Mouse (Mus musculus) lung, adult 2 months (tissue): ENCODE data around the gene Cox7a2. TPM values are rescaled to one million over a fixed set of nuclear protein-coding genes. Genes with fewer than 3 reads are reported as not detected.

Experiments
- DNase-seq: peaks from one replicate; pipeline ENCODE4 v3.0.0; 2022
- H3K4me1 ChIP-seq: fragments of 200-500 bp; 2 replicates; pipeline ENCODE4 v1.6.1; 2011; ENCODE audit warnings: low read length; ENCODE audit not compliant: control insufficient read depth, insufficient read depth
- H3K4me3 ChIP-seq: fragments of 200-500 bp; replicated peaks from 2 replicates; pipeline ENCODE3; 2011; ENCODE audit warnings: low read depth, mild to moderate bottlenecking, control low read depth, low read length; ENCODE audit errors: extremely low read depth
- CTCF ChIP-seq: fragments of 200-500 bp; IDR thresholded peaks from 2 replicates; pipeline ENCODE4 v1.5.1; 2011; ENCODE audit warnings: mild to moderate bottlenecking, low read length, control low read depth; ENCODE audit not compliant: insufficient read depth
- POLR2A ChIP-seq: fragments of 200-500 bp; IDR thresholded peaks from 2 replicates; pipeline ENCODE4 v1.6.1; 2011; ENCODE audit warnings: low read depth, mild to moderate bottlenecking, control low read depth, low read length, borderline replicate concordance; ENCODE audit errors: extremely low read depth
- WGBS: fragments of 180-500 bp; shearing (Covaris S2); methylation state at CpG from one replicate; pipeline ENCODE4 v1.1.7; 2018; 5-methylcytosine and 5-hydroxymethylcytosine counted together
- polyA plus RNA-seq: library from polyadenylated mRNA; depleted of rRNA; stranded (reverse); fragments of >200 nt; gene quantifications from 2 replicates; pipeline ENCODE4 v1.2.3, GENCODE M21; 2012; rRNA removed

Cox7a2 gene
- polyA plus RNA-seq = 76.1 and 102 TPM in 2 replicates

GRCm38 (mm10) chr9:79759385-79760005 lies at the start of gene Cox7a2:
Gene Cox7a2, minus strand, starts transcription at chr9:79759878.
- TF ChIP-seq CTCF (no peak), POLR2A (peak; percentile 73; the same call in 1 of the 2 replicates)
- DNase-seq = peak; percentile 93
- WGBS = under 1% methylated on average over 49 of the region's 49 CpGs
- Histone ChIP-seq H3K4me3 (peak within 1 kb of the TSS; percentile 89), H3K4me1 (peaks cover 2% of the 10 kb centered on the region; the same call in 1 of the 2 replicates)

GRCm38 (mm10) chr9:79809411-79809810 lies 49.7 kb upstream of the Cox7a2 start:
- 38% methylated on average over 6 of the region's 6 CpGs for WGBS
- H3K4me1 ChIP-seq = peaks cover 3% of the 10 kb centered on the region
- TF ChIP-seq CTCF (no peak), POLR2A (no peak)
- no peak for DNase-seq
- H3K4me3 ChIP-seq = no peak overlapping the region

DNA sequence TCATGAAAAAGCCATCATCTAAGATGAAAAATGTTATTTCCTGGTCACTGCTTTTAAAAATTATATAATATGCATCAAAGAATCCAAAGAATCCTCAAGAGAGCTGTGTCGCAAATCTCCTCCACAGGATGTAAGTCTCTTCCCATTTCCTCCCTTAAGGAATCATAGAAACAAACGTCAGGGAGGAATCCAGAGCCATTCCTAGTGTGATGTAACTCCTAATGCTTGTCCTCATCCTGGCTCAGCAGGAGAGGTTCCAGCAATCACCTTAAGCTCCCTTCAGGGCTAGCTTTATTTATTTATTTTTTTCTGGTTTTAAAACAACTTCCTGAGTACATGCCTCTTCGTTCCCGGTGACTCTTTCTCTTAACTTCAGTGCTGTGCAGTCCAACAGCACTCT lies 47.5 kb upstream of the Cox7a2 start:
- Histone ChIP-seq H3K4me3 (no peak overlapping the region), H3K4me1 (peaks cover 3% of the 10 kb centered on the region)
- WGBS = 8% methylated on average over 4 of the region's 4 CpGs
- TF ChIP-seq CTCF (no peak), POLR2A (no peak)
- no peak for DNase-seq

DNA sequence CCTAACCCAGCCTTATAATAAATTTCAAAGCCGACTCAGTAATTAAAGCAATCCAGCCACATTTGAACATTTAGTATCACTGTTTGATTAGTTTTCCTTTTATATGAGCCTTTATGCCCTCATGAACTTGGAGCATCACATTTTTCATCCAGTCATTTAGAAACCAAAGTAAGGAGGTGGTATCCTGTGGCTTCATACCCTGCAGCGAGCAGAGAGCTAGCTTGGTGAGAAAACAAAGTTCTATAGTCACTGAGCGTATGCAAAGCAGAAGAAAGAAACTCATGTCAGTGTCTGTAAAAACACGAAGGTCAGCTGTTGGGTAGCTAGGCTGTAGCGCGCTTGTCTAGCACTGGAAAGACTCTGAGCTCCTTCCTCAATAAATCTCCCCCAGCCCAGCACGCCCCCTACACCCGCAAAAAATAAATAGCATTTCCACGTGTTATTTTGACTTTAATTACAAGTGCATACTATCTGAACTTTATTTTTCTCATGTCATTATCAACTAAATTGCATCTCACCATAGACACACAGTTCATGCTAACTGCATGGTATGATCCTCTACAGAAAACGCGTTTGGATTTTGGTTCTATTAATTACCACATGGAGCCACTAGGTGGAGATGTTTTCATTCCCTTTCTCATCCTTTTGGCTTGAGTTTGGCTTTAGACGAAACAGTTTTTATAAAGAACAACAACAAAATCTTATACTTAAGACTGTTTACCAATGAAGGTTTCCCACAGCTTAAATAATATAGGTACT lies 46.8 kb upstream of the Cox7a2 start:
- no peak for TF ChIP-seq POLR2A
- peak; percentile 36; the same call in 1 of the 2 replicates for TF ChIP-seq CTCF

DNA sequence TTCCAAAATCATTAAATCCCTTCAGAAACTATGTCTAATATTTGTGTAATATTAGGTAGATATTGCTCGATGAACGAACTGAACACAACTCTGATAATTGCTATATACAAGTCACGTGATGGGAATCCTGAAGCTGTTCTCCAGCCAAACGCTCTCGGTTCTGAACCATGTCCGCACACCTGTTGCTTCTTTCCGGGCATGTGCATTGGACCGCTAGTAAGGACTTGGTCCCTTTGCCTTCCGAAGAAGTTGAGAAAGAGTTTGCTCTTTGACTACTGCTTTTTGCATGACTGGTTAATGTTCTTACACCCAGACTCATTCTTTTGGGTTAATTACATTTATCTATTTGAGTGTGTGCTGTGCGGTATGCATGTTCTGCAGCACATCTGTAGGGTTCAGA lies 45.7 kb upstream of the Cox7a2 start:
- 90% methylated on average over 10 of the region's 10 CpGs for WGBS
- Histone ChIP-seq H3K4me1 (peaks cover 3% of the 10 kb centered on the region), H3K4me3 (no peak overlapping the region)
- no peak for DNase-seq
- TF ChIP-seq CTCF = no peak
- TF ChIP-seq POLR2A = no peak

More for the DNA sequence above, 46.8 kb upstream of the Cox7a2 start:
- DNase-seq = no peak
- WGBS = 47% methylated on average over 12 of the region's 12 CpGs
- H3K4me3 ChIP-seq = no peak overlapping the region
- peaks cover 3% of the 10 kb centered on the region for H3K4me1 ChIP-seq

GRCm38 (mm10) chr9:79796461-79797135 lies 36.9 kb upstream of the Cox7a2 start:
- no peak for DNase-seq
- Histone ChIP-seq H3K4me3 (no peak overlapping the region), H3K4me1 (no peaks in the 10 kb centered on the region)
- TF ChIP-seq POLR2A (no peak), CTCF (no peak)
- 43% methylated on average over 7 of the region's 7 CpGs for WGBS

DNA sequence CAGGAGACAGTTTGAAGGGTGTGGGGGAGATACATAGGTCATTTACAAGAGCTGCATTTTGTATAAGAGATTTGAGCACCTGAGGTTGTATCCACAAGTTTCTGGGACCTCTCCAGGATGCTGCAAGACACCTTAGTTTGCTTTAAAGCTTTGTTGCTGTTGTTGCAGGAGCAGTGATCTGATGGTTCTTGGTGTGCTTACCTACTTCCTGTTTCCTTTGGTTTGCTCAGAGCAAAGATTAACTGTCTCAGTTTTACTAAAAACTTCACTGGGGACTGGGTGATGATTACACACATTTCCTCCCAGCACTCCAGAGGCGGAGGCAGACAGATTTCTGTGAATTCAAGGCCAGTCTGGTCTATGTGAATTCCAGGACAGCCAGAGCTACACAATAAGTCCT lies 35.4 kb upstream of the Cox7a2 start:
- no peak for DNase-seq
- H3K4me1 ChIP-seq = peaks cover 1% of the 10 kb centered on the region; the same call in 1 of the 2 replicates
- WGBS = 60% methylated on average over 1 of the region's 1 CpGs
- H3K4me3 ChIP-seq = no peak overlapping the region
- TF ChIP-seq POLR2A (no peak), CTCF (no peak)

- Histone ChIP-seq H3K4me3 (peak within 1 kb of the TSS; percentile 99), H3K4me1 (peaks cover 6% of the 10 kb centered on the region; the same call in 1 of the 2 replicates)
- DNase-seq = peak; percentile 90
- no peak for TF ChIP-seq CTCF
- TF ChIP-seq POLR2A = peak; percentile 98
- under 1% methylated on average over 91 of the region's 91 CpGs for WGBS
These were observed 33.5 kb upstream of the Cox7a2 start, which contains the start of gene Tmem30a for GRCm38 (mm10) chr9:79792841-79793835. Gene Tmem30a, minus strand, starts transcription at chr9:79793507.
